Mouse (Mus musculus) T-cell, adult 2 months (primary cell): ENCODE results near the gene Ralgps1.
"Not testable (repeated sequence)": the region's sequence is repeated elsewhere in the genome, so short reads cannot be mapped to it uniquely, and the experiment has no call there.

ENCODE experiments used
- DNase-seq: peaks from one replicate; pipeline ENCODE4 v3.0.0; 2022; ENCODE audit warnings: low spot score

Ralgps1 gene

GRCm38 (mm10) chr2:33132306-33132705 lies 239.0 kb downstream of the Ralgps1 start:
- no peak for DNase-seq

DNA sequence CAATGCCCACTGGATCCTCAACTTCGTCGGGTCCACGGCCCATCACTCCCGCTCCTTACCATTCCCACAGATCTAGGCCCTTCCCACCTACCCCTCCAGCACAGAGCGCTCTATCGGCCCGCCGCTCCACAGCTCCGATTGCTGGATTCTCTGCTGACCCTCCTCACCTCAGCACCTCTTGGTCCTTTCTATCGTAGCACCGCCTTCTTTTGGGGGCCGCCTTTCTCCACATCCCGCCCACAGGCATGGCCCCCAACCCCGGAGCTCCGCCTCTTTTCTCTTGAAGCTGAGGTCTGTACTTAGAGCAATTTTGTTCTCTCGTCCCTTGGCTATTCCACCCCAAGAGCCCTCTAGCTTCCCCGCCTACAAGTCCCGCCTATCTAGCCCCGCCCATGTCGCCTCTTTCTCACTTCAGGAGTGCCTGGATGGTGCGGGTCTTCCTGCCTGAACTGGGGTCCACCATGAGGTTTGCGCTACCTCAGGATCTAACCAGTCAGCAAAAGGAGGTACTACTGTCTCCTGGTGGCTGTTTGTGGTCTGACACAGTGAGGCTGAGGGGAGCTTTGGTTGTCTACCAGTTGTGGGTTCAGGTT lies 239.7 kb downstream of the Ralgps1 start, which contains the start of gene Garnl3:
Gene Garnl3, minus strand, starts transcription at position 155 of the 593 bp plus-strand sequence.
- peak; percentile 73 for DNase-seq

DNA sequence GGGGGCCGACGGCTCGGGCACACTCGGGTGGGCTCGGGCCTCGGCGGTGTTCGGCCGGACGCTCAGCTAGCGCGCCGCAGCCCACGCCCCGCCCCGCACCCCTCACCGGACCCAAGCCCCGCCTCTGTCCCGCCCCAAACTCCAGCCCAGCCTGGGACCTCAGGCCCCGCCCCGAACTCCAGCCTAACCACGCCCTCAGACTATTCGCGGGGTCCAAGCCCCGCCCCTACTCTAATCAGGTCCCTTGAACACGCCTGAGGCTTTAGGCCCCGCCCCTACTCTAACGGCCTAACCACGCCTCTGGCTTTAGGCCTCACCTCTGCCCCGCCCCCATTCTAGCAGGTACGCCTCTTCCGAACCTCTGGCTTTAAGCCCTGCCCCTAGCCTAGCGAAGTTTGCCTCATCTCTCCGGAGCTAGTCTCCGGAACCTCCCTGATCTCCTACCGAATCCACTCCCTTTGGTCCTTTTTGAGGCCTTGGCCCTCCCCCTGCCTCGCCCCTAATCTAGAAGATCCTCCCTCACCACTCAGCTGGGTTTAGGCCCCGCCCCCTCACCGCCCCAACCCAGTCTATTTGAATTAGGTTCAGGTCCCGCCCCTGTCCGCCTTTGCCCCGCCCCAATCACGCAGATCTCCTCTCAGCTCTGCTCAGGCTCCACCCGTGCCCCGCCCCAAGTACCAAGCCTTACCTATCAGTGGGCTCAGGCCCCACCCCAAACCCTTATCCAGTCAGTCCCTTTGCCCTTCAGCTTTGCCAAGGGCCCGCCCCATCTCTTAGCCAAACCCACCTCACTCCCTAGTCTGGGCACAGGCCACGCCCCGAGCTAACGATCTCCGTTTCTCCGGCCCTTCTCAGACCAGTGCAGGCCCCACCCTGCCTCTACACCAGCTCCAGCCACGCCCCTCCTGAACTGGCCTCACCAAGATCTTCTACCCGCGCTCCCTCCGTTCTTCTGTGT lies 240.5 kb downstream of the Ralgps1 start:
- peak; percentile 92 for DNase-seq

DNA sequence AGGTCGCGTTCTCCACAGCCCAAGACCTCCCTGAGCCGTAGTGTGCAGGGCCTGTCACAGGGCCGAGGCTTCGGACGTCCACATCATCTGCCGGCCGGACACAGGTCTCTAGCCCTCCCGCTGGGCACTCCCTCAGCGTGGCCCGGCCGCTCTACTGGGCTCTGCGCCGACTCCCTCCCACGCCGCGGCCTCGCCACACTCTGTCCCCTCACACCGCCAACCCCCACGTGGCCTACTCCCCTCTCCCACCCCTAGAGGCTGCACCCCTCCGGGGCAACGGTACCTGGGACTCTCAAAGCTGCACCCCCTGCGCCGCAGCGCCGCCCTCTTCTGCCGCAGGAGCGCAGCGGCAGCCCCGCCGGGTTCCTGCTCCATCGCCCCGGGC lies 241.2 kb downstream of the Ralgps1 start:
- no peak for DNase-seq

DNA sequence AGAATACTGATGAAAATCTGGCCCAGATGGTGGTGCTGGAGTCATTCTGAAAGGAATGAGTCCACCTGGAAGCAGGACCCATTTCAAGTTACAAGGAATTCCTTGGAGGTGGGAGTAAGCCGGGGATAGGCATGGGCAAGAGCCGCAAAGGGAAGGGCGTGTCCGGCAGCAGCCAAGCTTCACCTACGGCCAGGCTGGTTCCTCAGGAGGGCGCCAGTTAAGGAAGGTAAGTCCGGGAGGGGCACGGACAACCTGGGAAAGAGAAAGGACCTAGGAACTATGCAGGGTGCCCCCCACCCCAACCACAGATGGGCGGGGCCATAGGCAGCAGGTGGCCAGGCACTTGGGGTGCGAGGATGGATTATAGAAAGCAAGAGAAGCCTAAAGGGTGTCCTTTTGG lies 241.6 kb downstream of the Ralgps1 start:
- peak; percentile 6 for DNase-seq

GRCm38 (mm10) chr2:33129005-33129404 lies 242.3 kb downstream of the Ralgps1 start:
- no peak for DNase-seq

- DNase-seq = no peak
Measured at GRCm38 (mm10) chr2:33127271-33127670, 244.0 kb downstream of the Ralgps1 start.

- no peak for DNase-seq
Measured at GRCm38 (mm10) chr2:33122856-33123255, 248.4 kb downstream of the Ralgps1 start.

DNA sequence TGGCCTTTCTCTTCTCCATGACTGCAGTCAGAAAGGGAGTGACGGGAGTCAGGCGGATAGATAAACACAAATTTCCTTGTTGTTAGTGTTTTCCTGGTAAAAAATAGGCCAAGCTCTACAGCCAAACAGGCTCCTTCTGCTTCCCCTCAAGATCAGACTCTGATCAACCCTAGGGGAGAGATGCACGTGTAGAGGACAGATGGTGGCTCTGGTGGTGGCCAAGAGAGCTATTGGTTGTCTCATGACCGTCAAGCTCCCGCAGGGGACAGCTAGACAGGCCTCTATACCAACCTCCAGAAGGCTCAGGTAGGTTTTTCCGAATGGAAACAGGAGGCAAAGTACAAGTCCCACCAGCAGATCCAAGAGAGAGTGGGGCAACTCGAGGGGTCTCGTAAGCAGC lies 270.8 kb downstream of the Ralgps1 start:
- no peak for DNase-seq

GRCm38 (mm10) chr2:33097326-33097725 lies 274.0 kb downstream of the Ralgps1 start:
- DNase-seq = not testable (repeated sequence)

GRCm38 (mm10) chr2:33095221-33095671 lies 276.0 kb downstream of the Ralgps1 start:
- no peak for DNase-seq

DNA sequence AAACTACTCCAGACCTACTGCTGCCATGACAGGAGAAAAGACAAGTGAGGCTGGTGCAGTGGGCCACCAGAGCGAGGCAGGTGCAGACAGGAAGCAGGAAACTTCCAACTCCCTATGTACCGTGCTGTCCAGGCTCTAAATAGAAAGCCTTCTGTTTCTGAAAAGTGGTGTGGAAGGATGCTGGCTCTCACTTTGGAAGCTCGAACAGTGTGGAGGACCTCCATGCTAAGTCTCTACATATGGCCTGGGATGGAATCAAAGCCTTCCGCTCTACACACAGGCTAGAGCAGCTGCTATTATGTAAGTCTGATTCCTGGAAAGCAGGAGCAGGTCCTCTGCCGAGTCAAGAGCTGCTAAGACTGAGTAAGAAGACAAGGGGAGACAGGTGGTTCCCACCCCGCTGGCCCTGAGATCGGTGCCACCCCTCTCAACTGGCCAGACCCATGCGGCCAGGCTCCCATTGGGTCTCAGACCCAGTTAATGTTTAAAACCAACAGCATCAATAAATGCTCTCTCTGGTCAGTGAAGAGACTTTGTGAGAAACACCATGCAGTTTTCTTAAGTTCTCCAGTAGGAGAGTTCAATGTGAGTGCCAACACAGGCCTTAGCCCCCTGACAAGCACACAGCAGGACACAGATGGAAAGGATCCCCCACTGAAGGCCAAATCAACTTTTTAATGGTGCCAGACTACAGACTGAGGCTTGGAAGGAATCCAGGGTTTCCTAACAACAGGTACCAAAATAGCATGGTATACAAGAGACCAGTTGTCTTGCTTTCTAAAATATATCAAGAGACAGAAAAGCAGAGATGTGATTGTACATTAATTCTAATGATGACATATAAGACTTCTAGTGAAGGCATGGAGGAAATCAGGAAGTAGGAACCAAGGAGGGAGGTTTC lies 280.4 kb downstream of the Ralgps1 start:
- no peak for DNase-seq

- DNase-seq = not testable (repeated sequence)
Measured at GRCm38 (mm10) chr2:33090033-33090400, 281.3 kb downstream of the Ralgps1 start.

DNA sequence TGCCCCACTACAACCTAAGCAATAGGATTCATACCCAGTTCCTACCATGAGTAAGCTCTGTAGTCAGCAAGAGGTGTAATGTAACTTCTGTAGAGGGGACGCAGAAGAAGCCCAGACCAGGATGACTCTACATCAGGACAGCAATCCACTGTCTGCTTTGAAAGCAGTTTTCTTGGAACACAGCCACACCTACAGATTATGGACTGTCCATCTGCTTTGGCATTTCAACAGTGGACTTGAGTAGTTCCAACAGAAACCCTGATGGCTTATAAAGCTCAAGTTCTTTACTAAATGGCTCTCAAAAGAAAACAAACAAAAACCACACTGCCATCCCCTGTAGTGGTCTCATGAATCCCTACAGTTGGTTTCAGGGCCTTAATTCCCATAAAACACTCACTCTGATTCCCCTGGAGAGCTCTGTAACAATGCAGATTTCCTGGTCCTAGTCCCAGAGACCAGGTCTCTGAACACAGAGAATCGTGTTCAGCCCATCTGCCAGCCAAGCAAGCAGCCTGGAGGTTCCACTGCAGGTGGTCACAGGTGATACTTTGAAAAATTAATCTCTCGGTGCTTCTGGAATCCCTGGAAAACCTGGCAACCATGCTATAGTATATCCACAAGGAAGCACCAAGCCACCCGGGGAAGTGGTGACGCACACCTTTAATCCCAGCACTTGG lies 281.8 kb downstream of the Ralgps1 start:
- DNase-seq = no peak

- DNase-seq = no peak
Measured at GRCm38 (mm10) chr2:33086671-33087363, 284.5 kb downstream of the Ralgps1 start.

DNA sequence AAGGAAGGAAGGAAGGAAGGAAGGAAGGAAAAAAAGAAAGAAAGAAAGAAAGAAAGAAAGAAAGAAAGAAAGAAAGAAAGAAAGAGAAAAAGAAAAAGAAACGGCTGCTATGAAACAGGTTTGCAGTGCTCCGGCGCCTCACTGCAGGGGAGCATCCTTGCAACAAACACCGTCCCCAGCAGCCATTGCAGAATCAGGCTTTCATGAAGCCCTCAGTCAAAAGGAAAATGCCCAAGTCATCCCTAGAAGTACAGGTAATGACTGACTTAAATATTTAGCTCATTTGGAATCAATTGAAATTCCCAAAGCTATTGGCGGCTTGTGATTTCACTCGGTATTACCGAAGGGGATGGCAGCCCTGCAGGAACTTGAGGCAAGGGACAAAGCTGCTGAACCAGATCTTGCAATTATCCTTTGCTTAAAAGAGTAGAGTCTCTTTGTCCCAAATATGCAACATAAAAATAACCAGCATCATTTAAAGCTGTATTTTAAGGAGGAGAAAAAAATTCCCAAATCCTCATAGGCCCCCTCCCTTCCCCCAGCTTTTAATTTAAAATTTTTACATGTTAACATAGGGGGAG lies 285.2 kb downstream of the Ralgps1 start:
- DNase-seq = no peak

DNA sequence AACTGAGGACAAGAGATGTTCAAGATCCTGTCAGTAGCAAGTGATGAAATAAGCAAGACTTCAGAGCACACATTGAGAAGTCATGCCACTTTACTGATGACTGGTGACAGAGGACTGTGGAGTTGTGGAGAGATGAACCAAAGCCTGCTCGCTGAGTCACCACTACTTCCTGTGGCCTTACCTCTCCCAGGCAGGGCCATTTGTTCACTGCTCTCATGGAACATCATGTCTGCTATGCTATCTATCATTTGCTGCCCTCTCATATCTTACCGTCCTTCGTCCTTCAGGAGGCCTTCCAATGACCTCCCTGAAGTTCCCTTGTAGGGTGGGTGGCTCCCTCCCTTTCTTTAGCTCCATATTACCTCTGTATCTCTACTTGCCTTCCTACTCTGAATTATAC lies 287.1 kb downstream of the Ralgps1 start:
- DNase-seq = no peak
